ENCODE assay signal across 13 mouse cellular contexts in the genomic region with DNA sequence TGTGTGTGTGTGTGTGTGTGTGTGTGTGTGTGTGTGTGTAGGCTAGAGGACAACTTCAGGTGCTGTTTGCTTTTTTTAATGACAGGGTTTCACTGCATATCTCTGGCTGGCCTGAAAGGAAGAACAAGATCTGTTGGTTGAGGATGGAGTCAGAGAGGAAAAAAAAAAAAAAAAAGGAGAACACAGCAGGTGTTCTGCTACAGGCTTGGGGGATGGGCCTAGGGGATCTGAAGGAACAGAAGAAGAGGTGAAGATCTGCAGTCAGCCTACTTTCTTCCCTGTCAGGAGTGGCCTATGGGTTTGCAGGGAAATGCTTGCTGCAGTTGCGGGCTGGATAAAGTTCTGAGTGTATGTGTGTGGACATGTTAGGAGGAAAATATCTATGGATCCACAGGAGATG.
"Had no signal": no experiment of that assay in that cellular context is flagged by ENCODE, and none has a peak within 500 bp of the region (broad histone marks: within the 10 kb centered on the region; RNA-seq: fewer than 3 reads in every experiment).

No protein-coding gene starts in this region.

- H3K27me3 ChIP-seq: limb, embryonic 15.5 days; liver, embryonic 12.5 days; midbrain, embryonic 12.5 days; neural tube, embryonic 15.5 days had no signal

- H3K9ac ChIP-seq: limb, embryonic 15.5 days; liver, embryonic 12.5 days; lung, embryonic 14.5 days; midbrain, embryonic 12.5 days; neural tube, embryonic 15.5 days had no signal

- H3K27ac ChIP-seq: limb, embryonic 15.5 days; liver, embryonic 12.5 days; macrophage; midbrain, embryonic 12.5 days; neural tube, embryonic 15.5 days; stomach, postnatal 0 days had no signal

- H3K9me3 ChIP-seq: limb, embryonic 15.5 days; liver, embryonic 12.5 days; megakaryocyte, embryonic 14.5 days; midbrain, embryonic 12.5 days; neural tube, embryonic 15.5 days had no signal

- DNase-seq: layer of hippocampus, postnatal 36 days; lung, embryonic 14.5 days; lung, postnatal 14 days; right cerebral cortex, adult 18-20 months; right cerebral cortex, postnatal 25 days had no signal

- H3K4me3 ChIP-seq: limb, embryonic 15.5 days; liver, embryonic 12.5 days; megakaryocyte, embryonic 14.5 days; midbrain, embryonic 12.5 days; myocyte; neural tube, embryonic 15.5 days had no signal

- H3K36me3 ChIP-seq: limb, embryonic 15.5 days; liver, embryonic 12.5 days; midbrain, embryonic 12.5 days; neural tube, embryonic 15.5 days had no signal

- H3K4me1 ChIP-seq: limb, embryonic 15.5 days; liver, embryonic 12.5 days; midbrain, embryonic 12.5 days; neural tube, embryonic 15.5 days had no signal
